Mouse (Mus musculus) liver, postnatal 0 days (tissue): ENCODE data around the gene Bloc1s1. TPM values are rescaled to one million over a fixed set of nuclear protein-coding genes. Genes with fewer than 3 reads are reported as not detected.
A peak's percentile ranks its signal among the peaks of the same experiment; 100 is the strongest.

Experiments
- ATAC-seq: fragments of 200-750 bp; cut with Nextera tagmentation; 2 replicates; pipeline ENCODE4 v1.8.0; 2017; ENCODE audit warnings: mild to moderate bottlenecking, moderate library complexity
- DNase-seq: peaks from one replicate; pipeline ENCODE4 v3.0.0-alpha.2; 2016
- H3K27ac ChIP-seq: fragments of 300-500 bp; sonication (generic); 2 replicates; pipeline ENCODE4 v1.5.1; 2014; ENCODE audit warnings: antibody characterized with exemption, moderate library complexity, mild to moderate bottlenecking, low read depth
- H3K27me3 ChIP-seq: fragments of 300-500 bp; sonication (generic); 2 replicates; pipeline ENCODE4 v1.6.1; 2014; ENCODE audit warnings: low read length, control low read depth, mixed read lengths; ENCODE audit not compliant: insufficient read depth
- H3K36me3 ChIP-seq: fragments of 300-500 bp; sonication (generic); replicated peaks from 2 replicates; pipeline ENCODE4 v1.6.1; 2014; ENCODE audit warnings: mild to moderate bottlenecking, control low read depth, low read length, moderate library complexity, mixed read lengths; ENCODE audit not compliant: insufficient read depth
- H3K4me1 ChIP-seq: fragments of 300-500 bp; sonication (generic); 2 replicates; pipeline ENCODE4 v1.6.1; 2014; ENCODE audit warnings: antibody characterized with exemption, mild to moderate bottlenecking, control low read depth; ENCODE audit not compliant: insufficient read depth
- H3K4me2 ChIP-seq: fragments of 300-500 bp; sonication (generic); 2 replicates; pipeline ENCODE4 v1.6.1; 2014; ENCODE audit warnings: low read depth, mild to moderate bottlenecking, low read length, moderate library complexity, mixed read lengths
- H3K4me3 ChIP-seq: fragments of 300-500 bp; sonication (generic); 2 replicates; pipeline ENCODE4 v1.5.1; 2014; ENCODE audit warnings: low read depth, low read length
- H3K9ac ChIP-seq: fragments of 300-500 bp; sonication (generic); replicated peaks from 2 replicates; pipeline ENCODE4 v1.6.1; 2014; ENCODE audit warnings: mild to moderate bottlenecking, moderate library complexity
- H3K9me3 ChIP-seq: fragments of 300-500 bp; sonication (generic); 2 replicates; pipeline ENCODE4 v1.6.1; 2016; ENCODE audit warnings: mild to moderate bottlenecking, control low read depth, low read length, mixed read lengths
- CTCF ChIP-seq: sonication (generic); IDR thresholded peaks from 2 replicates; pipeline ENCODE4 v1.5.1; 2016; ENCODE audit warnings: antibody characterized with exemption, low read depth
- EP300 ChIP-seq: IDR thresholded peaks from 2 replicates; pipeline ENCODE4 v1.6.1; 2016; ENCODE audit warnings: antibody characterized with exemption, low read depth, mild to moderate bottlenecking
- WGBS: fragments of 180-500 bp; shearing (Covaris S2); extraction: QIAGEN DNeasy Blood & Tissue Kit; methylation state at CpG from one replicate; pipeline ENCODE4 v1.1.7; 2014; ENCODE audit not compliant: insufficient replicate concordance; 5-methylcytosine and 5-hydroxymethylcytosine counted together
- polyA plus RNA-seq: library from polyadenylated mRNA; unstranded; fragments of >200 nt; fragmentation: Nextera tagmentation; extraction: Ambion mirVana; gene quantifications from 2 replicates; pipeline ENCODE4 v1.2.1, GENCODE M21; 2015

The Bloc1s1 gene
- polyA plus RNA-seq, 1 experiment from 2014 or later: 130 TPM

DNA sequence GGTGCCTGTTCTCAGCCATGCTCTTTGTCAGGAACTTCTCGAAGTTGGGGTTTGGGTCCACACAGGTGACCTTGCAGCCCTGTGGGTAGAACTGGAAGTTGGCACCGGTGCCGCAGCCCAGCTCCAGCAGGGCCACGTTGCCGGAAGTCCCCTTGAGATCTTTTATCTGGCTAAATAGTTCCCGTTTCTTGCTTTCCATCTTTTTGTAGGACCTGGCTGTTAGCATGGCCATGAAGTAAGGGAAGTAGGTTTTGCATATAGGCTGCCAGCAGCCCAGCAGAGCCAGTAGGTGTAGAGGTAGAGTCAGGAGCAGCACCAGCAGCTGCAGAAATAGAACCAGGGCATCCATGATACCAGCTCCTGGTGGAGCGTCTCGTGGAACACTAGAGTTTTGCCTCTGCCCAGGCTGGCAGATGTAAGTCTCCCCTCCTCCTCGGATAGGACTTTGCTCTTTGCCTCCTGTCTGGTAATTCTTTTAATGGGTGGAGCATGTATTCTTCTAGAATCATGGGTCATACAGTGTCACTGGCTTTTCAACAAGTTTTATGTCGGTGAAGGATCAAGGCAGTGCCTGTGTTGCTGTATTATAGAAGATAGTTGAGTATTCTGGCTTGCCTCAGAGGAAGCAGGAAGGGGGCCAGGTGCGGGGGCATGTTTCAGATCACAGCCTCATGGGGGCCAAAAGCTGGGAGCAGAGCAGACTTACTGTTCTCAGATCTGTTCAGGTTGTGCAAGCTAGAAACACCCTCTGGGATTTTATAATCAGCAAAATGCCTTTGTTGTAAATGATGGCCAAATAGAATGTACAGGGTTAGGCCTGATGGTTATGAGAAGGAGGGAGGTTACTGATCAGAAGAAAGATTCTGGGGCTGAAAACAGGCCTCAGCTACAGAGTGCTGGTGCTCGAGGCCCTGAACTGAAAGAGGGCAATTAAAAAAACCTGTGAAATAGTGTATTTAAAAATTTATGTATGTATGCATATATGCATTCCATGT, 37.1 kb upstream of the Bloc1s1 start, which contains the start of gene Mettl7b:
Mettl7b (minus strand) TSS at position 399 of the 995 bp plus-strand sequence.
- peaks cover 11% of the 10 kb centered on the region for H3K4me1 ChIP-seq
- 57% methylated on average over 12 of the region's 12 CpGs for WGBS
- no peak within 1 kb of the TSS for H3K27ac ChIP-seq
- TF ChIP-seq EP300 (no peak), CTCF (no peak)
- H3K4me3 ChIP-seq: no peak within 1 kb of the TSS
- ATAC-seq (no peak), DNase-seq (no peak)
- 0 out of 2 replicates have a peak within 1 kb of the TSS, but pooled peaks have one; percentile 6 for H3K4me2 ChIP-seq
- no peaks in the 10 kb centered on the region for H3K9me3 ChIP-seq
- H3K27me3 ChIP-seq: peaks cover 10% of the 10 kb centered on the region
- no peaks in the 10 kb centered on the region for H3K36me3 ChIP-seq
- no peak within 1 kb of the TSS for H3K9ac ChIP-seq

DNA sequence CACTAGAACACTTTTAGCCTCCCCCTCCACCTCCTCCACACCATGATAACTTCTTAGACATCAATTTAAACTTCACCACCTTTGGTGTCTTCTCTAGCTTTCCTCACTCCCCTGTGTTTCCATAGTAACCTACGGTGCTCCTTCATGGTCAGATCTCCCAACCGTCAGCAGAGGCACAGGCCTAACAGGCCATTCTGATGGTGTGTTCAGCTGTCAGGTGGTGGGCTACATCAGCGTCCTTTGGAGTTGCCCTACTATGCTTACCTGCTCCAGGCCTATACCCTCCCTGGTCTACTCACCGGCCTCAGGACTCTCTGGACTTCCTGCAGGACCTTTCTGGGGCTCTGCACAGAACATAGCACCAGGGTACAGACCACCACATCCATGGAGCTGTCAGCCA, 36.3 kb upstream of the Bloc1s1 start:
- H3K27me3 ChIP-seq: peaks cover 10% of the 10 kb centered on the region
- no peak overlapping the region for H3K4me3 ChIP-seq
- no peak overlapping the region for H3K4me2 ChIP-seq
- no peaks in the 10 kb centered on the region for H3K36me3 ChIP-seq
- ATAC-seq (no peak), DNase-seq (no peak)
- peaks cover 6% of the 10 kb centered on the region for H3K4me1 ChIP-seq
- WGBS: 79% methylated on average over 4 of the region's 4 CpGs
- no peaks in the 10 kb centered on the region for H3K9me3 ChIP-seq
- H3K27ac ChIP-seq: no peak overlapping the region
- no peak for TF ChIP-seq EP300
- no peak for TF ChIP-seq CTCF
- H3K9ac ChIP-seq: no peak overlapping the region

DNA sequence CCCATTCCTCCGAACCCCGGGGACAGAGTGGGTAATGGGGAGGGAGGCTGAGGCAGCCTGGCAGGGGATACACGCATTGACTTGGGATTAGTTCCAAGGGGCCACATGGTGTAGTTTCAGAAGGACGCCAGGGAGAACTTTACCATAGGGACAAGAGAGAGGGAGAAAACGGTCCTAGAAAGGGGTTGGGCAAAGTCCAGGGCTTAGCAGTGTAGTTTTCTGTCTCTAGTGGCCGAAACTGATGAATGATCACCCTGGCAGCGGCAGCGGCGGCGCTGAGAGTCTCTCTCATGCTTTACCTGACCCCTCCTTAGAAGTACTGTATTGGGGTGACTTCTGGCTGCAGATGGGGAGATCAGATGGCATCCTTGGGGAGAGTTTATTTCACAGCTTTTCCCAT, 34.5 kb upstream of the Bloc1s1 start:
- H3K9me3 ChIP-seq: no peaks in the 10 kb centered on the region
- WGBS: 67% methylated on average over 10 of the region's 10 CpGs
- TF ChIP-seq EP300 (no peak), CTCF (no peak)
- H3K27me3 ChIP-seq: peaks cover 10% of the 10 kb centered on the region
- no peak overlapping the region for H3K4me2 ChIP-seq
- no peak overlapping the region for H3K4me3 ChIP-seq
- no peak overlapping the region for H3K27ac ChIP-seq
- no peak overlapping the region for H3K9ac ChIP-seq
- H3K4me1 ChIP-seq: peaks cover 6% of the 10 kb centered on the region
- no peak for DNase-seq
- no peaks in the 10 kb centered on the region for H3K36me3 ChIP-seq
- ATAC-seq: no peak

DNA sequence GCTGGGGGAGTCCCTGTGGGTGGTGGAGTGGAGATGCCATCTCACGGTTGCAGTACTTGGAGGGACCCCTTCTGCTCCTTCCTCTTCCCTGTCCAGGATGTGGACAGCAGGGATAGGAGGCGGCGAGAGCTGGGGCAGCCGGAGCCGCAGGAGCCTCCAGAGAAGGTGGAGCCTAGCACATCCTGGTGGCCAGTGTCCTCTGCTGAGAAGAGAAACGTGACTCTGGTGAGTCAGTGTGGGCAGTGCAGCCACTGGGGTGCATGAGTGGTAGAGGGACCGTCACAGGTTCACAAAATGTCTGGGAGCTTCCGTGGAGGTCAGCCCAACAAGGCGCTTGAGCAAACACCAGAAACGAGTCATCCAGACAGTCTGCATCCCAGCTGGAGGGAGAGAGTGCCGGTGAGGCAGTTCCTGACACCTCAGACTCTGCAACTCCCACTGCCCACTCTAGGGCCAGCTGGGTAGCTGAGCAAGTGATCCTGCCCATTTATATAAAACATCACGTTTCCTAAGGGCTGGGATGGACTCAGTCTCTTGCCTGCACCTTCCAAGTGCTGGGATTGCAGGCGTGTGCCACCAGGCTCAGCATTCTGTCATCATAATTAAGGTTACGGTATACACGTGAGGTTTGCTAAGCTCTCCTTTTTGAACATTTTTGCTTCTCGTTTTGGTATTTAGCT, 26.5 kb upstream of the Bloc1s1 start:
- Histone ChIP-seq H3K4me3 (no peak overlapping the region), H3K4me2 (no peak overlapping the region), H3K9ac (no peak overlapping the region), H3K27me3 (no peaks in the 10 kb centered on the region), H3K4me1 (no peaks in the 10 kb centered on the region), H3K9me3 (no peaks in the 10 kb centered on the region), H3K36me3 (no peaks in the 10 kb centered on the region), H3K27ac (no peak overlapping the region)
- ATAC-seq: no peak
- 52% methylated on average over 15 of the region's 16 CpGs for WGBS
- DNase-seq: no peak
- no peak for TF ChIP-seq CTCF
- no peak for TF ChIP-seq EP300

DNA sequence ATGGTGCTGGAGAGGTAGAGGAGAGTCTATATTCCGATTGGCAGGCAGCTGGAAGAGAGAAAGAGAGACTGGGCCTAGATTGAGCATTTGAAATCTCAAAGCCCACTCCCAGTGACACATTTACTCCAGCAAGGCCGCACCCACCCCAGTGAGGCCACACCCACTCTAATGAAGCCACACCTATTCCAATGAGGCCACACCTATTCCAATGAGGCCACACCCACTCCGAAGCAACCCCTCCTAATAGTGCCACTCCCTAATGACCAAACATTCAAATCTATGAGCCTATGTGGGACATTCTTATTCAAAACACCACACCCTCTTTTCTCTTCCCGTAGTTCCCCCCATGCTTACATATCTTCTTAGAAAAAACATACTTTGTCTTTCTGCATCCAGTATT, 23.7 kb upstream of the Bloc1s1 start:
- Histone ChIP-seq H3K4me2 (no peak overlapping the region), H3K4me3 (no peak overlapping the region), H3K27ac (no peak overlapping the region), H3K4me1 (no peaks in the 10 kb centered on the region), H3K9me3 (no peaks in the 10 kb centered on the region), H3K27me3 (no peaks in the 10 kb centered on the region), H3K36me3 (no peaks in the 10 kb centered on the region), H3K9ac (no peak overlapping the region)
- WGBS: 82% methylated on average over 4 of the region's 4 CpGs
- no peak for TF ChIP-seq CTCF
- no peak for TF ChIP-seq EP300
- DNase-seq (no peak), ATAC-seq (no peak)

DNA sequence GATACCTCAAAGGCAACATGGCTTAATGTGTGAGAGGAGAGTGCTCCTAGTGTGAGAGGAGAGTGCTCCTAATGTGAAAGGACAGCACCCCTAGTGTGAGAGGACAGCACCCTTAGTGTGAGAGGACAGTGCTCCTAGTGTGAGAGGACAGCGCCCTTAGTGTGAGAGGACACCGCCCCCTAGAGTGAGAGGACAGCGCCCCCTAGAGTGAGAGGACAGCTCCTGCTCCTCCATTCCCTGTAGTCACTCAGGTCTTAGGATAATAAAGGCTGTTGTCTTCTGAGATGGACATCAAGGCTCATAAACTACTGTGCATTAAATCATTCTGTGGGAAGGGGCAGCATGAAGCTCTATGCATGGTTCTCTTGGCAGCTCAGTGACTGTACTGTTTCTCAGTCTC, 21.8 kb upstream of the Bloc1s1 start:
- Histone ChIP-seq H3K4me1 (no peaks in the 10 kb centered on the region), H3K9ac (no peak overlapping the region), H3K27me3 (0 out of 2 replicates have a peak, but pooled peaks cover 3% of the 10 kb centered on the region), H3K36me3 (no peaks in the 10 kb centered on the region), H3K27ac (no peak overlapping the region), H3K9me3 (no peaks in the 10 kb centered on the region), H3K4me2 (no peak overlapping the region), H3K4me3 (no peak overlapping the region)
- peak; percentile 58 for ATAC-seq
- peak; percentile 54 for DNase-seq
- WGBS: 30% methylated on average over 3 of the region's 3 CpGs
- TF ChIP-seq EP300 (no peak), CTCF (peak; percentile 77)
